Mouse (Mus musculus) myocyte (in vitro differentiated cells): ENCODE measurements around the gene Crispld2.

Experiments used
- CEBPB ChIP-seq: IDR thresholded peaks from 2 replicates; pipeline ENCODE4 v1.6.1; 2011; ENCODE audit warnings: mild to moderate bottlenecking, moderate library complexity; ENCODE audit not compliant: poor library complexity, insufficient read depth, severe bottlenecking
- MAX ChIP-seq: IDR thresholded peaks from one replicate; pipeline ENCODE4 v1.6.1; 2011; ENCODE audit warnings: low read depth, mild to moderate bottlenecking, control low read depth
- MYOD1 ChIP-seq, 3 experiments: IDR thresholded peaks; one replicate each; pipeline ENCODE4 v1.6.1; 2011; ENCODE audit warnings: control low read depth in 2 of 3, low read depth in 2 of 3, mild to moderate bottlenecking in 2 of 3, moderate library complexity in 1 of 3; ENCODE audit not compliant: insufficient read length in 2 of 3, control insufficient read depth in 1 of 3
- POLR2A ChIP-seq: IDR thresholded peaks from one replicate; pipeline ENCODE4 v1.6.1; 2011; ENCODE audit warnings: low read depth, mild to moderate bottlenecking, control low read depth, moderate library complexity; ENCODE audit not compliant: insufficient read length

DNA sequence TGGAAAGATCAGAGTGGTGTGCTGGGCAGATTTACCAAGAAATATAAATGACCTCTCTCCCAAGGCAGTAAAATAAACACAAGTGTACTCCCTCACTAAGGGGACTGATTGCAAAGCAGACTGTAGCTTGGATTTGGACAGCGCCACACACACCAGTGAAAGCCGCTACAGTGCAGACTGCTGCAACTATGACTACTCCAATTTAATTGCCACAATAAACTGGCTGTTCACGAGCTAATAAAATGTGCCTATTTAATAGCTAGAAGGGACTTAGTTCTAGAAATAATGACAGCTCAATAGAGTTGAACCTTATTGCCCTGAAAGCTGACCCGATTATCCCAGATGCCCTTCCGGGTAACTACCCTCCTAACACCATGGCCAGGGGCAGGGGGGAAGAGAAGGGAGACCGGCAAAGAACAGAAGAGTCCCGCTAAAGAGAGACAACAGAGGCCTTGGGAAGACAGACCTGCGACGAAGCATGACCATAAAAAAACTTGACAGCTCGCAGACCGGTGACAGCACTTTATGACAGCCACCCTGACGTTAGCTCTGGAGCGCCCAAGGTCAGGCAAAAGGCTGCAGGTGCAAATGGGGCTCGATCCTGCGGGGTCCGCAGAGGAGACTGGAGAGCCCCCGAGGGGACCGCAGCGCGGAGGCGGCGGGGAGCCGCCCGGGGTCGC lies 108.3 kb downstream of the Crispld2 start:
- TF ChIP-seq MYOD1 (IDR thresholded peaks at IDR 0.05; ENCODE audit: control insufficient read depth in 1 of 3, insufficient read length in 2 of 3, low read depth in 2 of 3): no peak
- no peak for TF ChIP-seq MAX
- no peak for TF ChIP-seq CEBPB
- no peak for TF ChIP-seq POLR2A
